Mouse (Mus musculus) ZHBTc4 (cell line): ENCODE measurements around the gene Gm2a.

Source experiments
- DNase-seq: peaks from one replicate; pipeline ENCODE4 v3.0.0-alpha.2; 2011; ENCODE audit warnings: low read depth, low spot score

Gene Gm2a

DNA sequence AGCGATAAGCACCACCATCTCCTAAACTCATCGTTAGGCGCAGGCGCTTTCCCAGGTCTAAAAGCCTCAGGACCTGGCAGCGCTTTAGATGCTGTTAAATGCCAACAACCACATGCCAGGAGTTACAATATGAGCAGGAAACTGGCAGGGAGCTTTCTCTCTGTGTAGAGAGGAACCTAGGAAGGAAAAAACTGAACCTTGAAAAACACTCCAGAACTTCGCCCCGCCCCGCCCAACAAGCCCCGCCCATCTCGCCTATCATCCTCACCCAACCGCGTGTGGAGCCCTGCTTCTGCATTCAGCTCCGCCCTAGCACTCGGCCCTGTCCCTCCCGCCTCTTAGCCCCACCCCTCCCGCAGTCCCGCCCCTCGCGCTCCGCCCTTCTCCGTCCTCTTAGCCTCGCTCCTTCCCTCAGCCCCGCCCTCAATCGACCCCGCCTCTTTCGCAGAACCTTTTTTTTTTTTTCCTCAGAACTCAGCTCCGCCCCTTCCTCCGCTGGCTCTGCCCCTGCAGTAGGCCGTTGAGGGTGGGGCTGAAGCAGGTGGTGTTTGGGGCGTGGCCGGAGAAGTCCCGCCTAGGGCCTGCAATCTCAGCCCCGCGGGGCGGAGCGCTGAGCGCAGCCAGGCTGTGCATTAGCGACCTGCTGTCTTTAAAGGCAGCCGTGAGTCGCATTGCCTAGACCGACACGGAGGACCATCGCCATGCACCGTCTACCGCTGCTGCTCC, at the start of gene Gm2a:
Gene Gm2a (plus strand): TSS at position 653 of the 726 bp plus-strand sequence.
- peak; percentile 99 for DNase-seq

DNA sequence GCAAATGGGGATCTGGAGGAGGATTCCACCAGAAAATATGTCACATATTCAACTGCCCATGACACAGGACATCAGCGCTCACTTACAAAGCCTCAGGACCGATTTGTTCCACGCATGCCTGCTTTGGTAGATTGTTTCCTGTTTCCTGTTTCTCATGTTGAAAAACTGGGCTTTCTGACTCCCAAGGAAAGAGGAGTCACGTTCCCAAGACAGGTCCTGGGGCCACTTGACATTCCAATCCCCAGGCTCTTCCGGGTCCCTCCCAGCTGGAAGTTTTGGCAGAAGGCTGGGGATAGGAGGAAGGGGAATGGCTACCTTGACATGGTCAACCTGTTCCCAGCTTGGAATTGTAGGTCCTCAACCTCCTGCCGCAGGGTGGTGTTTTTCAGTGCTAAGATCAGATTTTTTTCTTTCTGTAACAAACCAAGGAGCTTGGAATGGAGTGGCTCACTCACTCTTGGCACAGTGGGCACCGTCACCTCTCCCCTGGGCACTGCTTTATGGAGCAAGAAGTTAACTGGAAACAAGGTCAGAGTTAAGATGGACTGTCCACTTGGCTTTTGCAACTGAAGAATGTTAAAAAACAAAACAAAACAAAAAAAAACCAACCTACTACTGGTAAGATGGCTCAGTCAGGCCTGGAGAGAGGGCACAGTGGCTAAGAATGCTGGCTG, 46.9 kb upstream of the Gm2a start:
- DNase-seq = no peak

DNA sequence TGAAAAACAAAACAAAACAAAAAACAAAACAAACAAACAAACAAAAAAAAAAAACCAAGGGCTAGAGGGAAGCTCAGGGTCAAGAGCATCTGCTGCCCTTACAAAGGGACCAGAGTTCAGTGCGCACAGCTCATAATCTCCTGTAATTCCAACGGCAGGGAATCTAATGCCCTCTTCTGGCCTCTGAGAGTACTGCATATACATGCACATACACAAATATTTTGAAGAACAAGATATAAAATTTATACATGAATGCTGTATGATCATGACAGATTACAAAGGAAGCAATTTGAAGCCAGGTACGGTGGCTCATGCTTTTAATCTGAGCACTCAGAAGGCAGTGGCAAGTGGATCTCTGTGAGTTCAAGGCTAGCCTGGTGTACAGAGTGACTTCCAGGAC, 40.4 kb upstream of the Gm2a start:
- DNase-seq = peak; percentile 48

DNA sequence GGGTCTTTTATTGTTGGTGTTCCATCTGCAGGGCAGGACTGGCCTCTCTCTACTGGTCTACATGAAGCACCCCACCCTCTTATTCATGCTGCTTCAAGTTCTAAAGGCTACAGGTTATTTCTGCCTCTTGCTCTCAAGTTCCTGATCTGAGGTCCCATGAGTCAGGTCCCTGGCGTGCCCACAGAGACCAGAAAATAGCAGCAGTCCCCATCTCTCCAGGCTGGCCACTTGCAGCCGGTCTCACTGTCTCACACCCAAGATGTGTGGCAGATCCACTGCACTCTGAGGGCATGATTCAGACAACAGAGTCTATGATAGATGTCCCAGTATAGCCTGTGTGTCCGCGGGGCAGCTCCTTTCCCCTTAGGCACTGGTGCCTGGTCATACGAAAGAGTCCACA, 37.1 kb upstream of the Gm2a start:
- DNase-seq = no peak

DNA sequence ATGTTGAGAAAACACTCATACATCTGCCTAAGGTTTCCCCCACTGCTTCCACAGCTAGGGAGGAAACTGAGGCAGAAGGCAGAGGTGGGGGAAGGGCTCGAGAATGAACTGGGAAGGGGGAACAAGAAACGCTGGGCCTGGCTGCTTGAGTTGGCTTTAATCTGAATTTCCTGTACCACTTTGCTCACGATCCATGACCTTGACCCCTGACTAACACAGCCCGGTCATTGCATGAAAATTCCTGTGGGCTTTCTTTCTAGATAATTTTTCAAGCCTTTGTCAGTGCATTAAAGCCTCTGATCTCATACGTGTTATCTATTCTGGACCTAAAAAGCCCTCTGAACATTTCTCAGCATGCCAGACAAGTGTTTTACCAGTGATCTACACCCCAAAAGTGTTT, 35.1 kb upstream of the Gm2a start:
- no peak for DNase-seq

DNA sequence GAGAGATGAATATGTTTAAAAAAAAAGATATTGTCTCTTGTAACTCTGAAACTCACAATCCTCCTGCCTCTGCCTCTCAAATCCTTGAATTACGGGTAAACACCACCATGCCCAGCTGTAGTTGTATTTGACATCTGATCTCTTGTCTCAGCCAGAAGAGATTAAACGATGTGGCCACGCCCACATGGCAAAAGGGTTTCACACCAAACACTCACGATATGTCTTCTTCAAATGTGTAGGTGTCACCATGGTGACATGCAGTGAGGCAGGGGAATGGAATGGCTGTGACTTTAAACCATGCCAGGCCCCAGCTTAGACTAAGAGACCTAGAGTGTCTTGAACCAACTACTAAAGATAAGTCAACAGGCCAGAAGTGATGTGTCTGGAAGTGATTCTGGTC, 31.0 kb upstream of the Gm2a start:
- DNase-seq = no peak

DNA sequence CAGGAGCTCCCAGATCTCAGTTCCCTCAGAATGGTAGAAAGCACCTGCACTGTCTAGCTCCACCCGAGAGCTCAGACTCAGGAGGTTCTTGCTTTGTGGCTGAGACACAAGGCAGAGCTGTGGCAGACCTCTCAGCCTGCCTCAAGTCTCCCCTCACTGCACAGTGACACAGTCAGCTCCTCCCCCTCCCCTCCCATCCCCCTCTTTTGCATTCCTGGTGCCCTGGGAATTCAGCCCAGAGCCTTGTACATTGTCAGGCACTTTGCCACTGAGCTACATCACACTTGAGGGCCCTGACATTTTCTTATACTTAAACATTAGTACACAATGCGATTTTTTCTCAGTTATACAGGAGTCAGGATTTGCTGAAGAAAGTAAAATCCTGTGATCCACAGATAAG, 28.9 kb upstream of the Gm2a start:
- DNase-seq = peak; percentile 65

DNA sequence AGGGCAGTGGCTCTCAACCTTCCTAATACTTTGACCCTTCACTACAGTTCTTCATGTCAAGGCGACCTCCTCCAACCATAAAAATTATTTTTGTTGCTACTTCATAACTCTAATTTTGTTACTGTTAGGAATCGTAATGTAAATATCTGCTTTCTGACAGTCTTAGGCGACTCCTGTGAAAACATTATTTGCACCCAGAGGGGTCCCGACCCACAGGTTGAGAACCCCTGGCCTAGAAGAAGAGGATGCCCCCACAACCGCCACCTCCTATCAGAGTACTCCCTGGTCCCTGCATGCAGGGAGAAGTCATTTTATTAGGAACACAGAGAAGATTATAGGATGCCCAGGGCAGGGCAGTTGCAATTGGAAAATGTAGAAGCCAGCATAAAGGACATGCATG, 26.6 kb upstream of the Gm2a start:
- DNase-seq = no peak

DNA sequence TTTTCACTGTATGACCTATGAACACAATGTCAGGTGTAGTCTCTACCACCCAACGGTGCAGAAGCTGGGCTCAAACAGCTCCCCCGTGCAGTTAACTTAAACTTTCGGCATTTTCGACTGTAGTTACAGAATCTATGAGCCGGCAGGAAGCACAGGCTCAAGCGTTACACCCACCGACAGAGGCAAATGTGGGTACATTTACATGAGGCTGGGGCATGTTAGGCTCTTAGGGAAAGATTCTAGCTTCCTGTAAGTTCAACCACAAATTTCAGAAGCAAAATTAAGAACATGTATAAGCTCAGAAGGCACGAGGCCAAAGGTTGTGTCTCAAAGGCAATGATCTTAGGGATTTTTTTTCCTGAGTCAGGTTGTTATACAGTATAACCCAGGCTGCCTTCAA, 25.4 kb upstream of the Gm2a start:
- no peak for DNase-seq

DNA sequence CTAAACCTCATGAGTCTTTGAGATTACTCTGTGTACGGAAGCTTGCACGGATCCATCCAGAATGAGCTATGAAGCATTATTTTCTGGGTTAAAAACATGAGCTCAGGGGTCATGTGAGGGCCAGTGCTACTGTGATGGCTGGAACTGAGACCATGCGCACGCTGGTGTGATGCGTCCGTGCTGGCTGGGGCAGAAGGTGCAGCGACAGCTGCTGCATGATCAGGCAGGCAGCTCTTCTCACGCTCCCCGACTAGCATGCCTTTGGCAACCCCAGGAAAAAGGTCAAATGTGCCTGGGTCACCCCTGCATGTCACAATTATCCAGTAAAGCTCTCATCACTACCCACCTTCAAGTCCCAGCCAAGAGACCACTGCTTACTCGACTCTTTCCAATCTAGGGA, 24.7 kb upstream of the Gm2a start:
- DNase-seq = no peak

DNA sequence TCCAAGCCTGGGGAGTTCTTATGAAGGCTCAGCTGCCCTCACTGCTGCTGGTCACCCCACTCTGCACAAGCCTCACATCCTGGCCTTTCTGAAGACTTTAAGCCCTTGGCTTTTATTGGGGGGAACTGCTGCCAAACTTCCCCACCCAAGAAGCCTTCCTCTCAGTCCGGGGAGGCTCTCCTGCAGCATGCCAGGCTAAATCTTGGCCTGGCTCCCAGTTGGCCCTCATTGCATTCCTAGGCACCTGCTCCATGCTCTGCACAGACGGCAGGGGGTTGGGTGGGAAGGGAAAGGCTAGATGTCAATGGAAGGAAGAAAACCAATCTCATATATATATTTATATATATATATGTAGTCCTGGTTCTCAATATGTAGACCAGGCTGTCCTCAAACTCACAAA, 22.3 kb upstream of the Gm2a start:
- no peak for DNase-seq

DNA sequence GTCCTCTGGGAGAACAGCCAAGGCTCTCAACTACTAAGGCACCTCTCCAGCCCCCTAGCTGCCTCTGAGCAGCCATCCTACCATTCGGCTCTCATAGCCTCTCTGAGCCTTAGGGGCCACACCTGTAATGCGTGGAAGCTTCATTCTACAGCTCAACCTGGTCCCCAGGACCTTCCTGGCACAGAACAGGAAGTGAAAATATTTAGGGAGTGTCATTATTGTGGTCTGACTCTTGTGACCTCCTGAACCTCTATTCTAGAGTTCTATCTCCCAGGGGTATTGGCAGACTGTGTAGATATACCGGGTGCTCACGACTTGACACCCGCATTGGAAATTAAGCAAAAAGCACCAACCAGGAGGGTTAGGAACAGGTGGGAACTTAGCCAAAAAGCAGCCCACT, 21.7 kb upstream of the Gm2a start:
- DNase-seq = no peak

DNA sequence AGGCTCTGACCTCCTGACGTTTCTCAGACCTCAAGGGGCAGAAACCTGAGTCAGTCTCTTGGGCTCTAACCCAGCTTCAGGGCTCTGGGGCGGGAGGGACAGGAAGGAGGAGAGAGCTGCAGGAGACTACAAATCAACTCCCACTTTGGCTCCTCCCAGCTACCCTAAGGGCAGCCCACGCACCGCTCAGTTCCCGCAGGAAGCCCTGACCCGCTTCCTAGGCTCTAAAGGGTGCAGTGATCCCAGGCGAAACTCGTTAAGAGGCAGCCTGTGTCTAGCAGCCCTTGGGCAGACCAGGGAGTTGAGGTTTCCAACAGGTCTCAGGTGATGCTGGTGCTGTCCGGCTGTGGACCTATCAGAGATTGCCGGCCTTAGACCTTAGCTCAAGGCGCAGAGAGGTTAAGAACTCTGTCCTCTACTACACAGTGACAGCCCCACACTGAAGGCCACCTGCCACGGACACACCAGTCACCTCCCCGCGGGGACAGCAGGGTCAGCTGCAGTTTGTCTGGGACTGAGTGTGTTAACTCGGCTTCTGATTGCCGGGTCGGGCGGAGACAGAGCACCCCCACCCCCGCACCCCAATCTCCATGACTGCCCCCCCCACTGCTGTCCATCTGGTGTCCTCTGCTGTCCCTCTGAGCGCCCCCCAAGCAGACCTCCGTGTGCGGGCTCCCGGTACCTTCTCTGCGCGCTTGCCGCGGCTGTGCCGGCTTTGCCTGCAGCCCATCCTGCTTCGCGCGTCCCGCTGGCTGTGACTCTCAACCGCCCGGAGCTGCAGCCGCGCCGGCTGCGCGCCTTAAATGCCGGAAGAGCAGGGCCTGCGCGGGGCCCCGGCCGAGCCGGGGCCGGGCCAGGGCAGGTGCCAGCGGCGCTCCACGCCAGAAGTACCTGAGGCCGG, 20.3 kb upstream of the Gm2a start, which contains the start of gene Ccdc69:
Gene Ccdc69 (minus strand): TSS at position 801 of the 901 bp plus-strand sequence.
- peak; percentile 81 for DNase-seq

DNA sequence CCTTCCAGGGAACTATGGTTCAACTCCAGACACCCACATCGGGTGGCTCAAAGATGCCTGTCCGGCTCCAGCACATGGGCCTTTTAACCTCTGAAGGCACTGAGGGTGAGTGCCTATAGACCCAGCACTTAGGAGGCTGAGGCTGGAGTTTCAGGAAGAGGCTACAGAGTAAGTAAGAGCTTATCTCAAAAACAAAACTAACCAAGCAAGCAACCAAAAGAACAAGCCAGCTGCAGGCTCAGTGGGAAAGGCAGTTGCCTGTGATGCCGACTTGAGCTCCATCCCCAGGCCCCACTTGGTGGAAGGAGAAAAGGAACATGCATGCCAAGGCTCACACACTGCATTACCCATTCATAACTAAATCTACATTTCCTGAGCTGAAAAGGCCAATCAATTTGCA, 19.4 kb upstream of the Gm2a start:
- DNase-seq = no peak

DNA sequence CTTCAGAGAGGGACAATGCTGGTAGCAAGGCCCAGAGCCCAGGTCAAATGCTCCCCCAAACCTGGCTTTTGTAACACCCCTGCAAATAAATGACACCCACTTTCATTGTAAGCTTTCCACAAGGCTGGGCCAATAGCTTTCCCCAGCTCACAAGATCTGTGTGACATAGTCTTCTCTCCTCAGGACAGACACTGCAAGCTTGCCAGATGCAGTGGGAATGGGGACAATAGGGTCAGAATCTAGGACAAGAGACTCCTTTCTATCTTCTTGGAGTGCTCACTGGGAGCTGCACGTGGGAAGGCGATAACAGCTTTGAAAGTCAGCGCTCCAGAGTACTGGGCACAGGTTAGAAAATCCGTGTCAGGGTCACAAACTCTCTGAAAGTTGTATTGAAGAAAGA, 18.7 kb upstream of the Gm2a start:
- DNase-seq = no peak

DNA sequence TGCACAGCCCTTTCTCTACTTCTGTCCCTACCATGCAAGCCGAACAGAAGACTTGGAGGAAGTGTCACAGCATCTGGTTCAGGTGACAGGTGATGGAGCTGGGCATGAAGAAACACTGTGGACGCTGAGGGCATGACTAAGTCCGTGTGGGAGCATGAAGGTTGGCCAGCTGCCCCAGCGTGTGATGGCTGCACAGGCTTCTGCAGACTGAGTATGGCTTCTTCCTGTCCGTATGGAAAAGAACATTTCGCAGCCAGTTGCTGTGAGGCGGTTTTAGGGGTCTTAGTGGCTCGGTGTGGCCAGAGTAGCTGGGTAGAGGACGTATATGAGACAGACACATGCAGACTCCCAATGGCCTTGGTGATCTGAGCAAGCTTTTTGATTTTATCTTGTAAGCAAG, 16.7 kb upstream of the Gm2a start:
- no peak for DNase-seq

DNA sequence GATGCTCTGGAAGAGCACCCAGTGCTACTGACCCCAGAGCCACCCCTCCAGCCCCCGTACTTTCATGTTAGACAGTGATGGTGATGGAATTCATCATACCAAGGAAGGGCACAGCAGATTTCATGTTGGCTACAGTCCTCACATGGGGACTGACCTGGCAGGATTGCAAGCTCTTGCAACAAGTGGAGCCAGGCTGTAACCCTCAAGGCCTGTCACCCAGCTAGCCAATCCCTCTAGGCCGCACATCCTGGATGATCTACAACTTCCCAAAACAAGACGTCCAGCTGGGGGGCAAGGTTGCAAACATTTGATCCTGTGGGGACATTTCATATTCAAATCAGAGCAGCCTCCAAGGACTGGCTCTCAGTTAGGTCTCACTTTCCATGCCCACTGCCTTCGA, 13.3 kb upstream of the Gm2a start:
- no peak for DNase-seq

DNA sequence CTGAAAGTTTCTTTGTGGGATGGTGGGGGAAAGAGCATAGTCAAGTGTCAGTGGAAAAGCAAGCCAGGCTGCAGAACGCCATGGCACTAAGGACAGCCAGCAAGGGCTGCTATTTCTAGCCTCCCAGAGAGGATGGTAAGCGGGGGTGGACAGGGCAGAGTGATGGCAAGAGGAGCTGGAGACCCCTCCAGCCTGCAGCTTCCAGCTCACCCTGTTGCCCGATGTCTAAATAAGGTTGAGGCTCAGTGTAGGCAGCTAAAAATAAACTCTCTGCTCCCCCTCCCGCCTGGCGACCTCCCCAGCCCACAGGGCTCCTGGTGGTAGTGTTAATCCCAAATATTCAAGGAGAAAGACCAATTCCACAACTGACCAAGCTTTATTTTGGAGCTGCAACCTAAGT, 12.5 kb upstream of the Gm2a start:
- no peak for DNase-seq

DNA sequence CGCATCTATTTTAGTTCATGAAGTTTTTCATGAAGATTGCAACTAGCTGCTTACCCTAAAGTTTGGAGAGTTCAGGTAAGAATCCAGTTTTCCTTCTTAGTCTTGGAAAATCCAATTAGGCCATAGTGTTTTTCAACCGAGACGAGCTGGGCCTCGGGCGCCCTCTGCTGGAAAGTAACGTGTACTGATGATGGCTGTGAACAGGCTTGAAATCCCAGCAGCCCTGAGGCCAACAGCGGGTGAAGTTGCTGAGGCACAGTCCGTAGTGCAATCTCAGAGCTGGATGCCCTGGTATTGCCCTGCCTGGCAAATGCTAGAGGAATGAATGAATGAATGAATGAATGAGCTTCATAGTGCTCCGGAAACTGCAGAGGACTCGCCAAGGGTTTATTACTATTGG, 10.9 kb upstream of the Gm2a start:
- peak; percentile 87 for DNase-seq

DNA sequence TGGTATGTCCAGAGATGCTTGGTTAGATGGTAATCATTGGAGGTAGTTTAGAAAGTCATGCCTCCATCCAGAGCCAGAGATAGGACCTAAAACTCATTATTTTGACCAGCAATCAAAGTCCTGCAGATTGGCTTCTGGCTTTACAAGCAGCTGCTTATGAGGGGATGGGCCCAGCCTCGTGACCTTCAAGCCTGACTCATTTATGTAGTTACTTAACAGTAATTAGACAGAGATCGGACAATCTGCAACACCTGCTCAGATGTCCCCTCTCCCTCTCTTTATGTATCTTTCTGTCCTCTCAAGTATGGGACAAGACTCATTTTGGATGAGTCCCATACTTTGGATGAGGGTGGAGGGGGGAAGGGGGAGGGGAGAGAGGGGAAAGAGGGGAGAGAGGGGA, 8.0 kb upstream of the Gm2a start:
- no peak for DNase-seq

DNA sequence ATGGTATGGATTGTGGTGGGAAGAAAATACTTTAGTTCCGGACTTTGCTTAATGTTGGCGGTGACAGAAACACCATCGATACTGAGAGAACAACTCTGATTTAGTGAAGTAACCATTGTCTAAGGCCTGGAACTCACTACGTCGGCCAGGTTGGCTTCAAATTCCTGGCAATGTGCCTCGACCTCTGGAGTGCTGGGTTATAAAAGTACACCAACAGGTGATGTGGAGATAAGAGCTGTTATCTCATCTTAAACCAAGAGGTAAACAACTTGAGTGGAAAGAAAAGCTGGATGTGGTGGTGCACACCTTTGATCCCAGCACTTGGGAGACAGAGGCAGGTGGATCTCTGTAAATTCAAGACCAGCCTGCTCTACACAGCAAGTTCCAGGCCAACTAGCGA, 4.8 kb upstream of the Gm2a start:
- no peak for DNase-seq

DNA sequence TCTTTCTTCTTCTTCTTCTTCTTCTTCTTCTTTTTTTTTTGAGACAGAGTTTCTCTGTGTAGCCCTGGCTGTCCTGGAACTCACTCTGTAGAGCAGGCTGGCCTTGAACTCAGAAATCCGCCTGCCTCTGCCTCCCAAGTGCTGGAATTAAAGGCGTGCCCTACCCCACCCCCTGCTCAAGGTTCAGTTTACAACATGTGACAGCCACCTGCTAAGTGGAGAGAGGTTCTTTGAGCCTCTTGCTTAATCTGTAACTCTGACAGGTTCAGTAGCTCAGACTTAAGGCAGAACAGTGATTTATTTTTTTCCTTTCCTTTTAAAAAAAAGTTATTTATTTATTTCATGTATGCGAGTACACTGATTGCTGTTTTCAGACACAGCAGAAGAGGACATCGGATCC, 1.6 kb upstream of the Gm2a start:
- DNase-seq = peak; percentile 72
